Comparison of ENCODE assay signal across 7 mouse cellular contexts in the genomic region with DNA sequence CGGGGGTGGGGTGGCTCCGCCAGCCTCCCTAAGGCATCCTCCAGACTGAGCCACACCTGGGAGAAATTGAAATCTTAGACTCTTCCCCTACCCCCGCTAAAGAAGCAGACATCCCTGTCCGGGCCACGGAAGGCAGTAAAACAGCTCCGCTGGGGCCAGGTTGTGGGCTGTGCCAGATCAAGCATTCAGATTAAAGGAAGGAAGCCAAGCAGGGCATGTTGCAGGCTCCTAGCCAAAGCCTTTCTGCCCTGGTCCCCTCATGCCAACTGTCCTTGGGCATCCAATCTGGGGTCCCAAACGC. TPM values are rescaled to one million over a fixed set of nuclear protein-coding genes. Genes with fewer than 3 reads are reported as not detected.
DNase-seq lines count a peak whose midpoint lies in the region; ATAC-seq and TF ChIP-seq lines count a peak whose summit lies in the region.

No protein-coding gene starts in this region.

- 4% methylated on average over 7 of the region's 7 CpGs for WGBS in hindbrain, embryonic 14.5 days
- 4% methylated on average over 7 of the region's 7 CpGs for WGBS in liver, embryonic 12.5 days (ENCODE audit: insufficient replicate concordance)

- TF ChIP-seq RAD21 in MEL (IDR thresholded peaks at IDR 0.05; ENCODE audit: low read depth, low read length): no peak

- no peaks in the 10 kb centered on the region for H3K27me3 ChIP-seq in MEL (ENCODE audit: control insufficient read depth in 1 of 2, insufficient read depth in 2 of 2, low read length in 2 of 2)
- no peaks in the 10 kb centered on the region for H3K27me3 ChIP-seq in hindbrain, embryonic 14.5 days (ENCODE audit: control insufficient read depth, insufficient read depth, low read length)
- peaks cover 31% of the 10 kb centered on the region for H3K27me3 ChIP-seq in liver, embryonic 12.5 days (replicated peaks)

- no peak overlapping the region for H3K4me3 ChIP-seq in MEL (ENCODE audit: control insufficient read depth in 1 of 2, insufficient read depth in 1 of 2, low read depth in 2 of 2, low read length in 2 of 2)
- H3K4me3 ChIP-seq in hindbrain, embryonic 14.5 days (replicated peaks; ENCODE audit: low read length): no peak overlapping the region
- H3K4me3 ChIP-seq in liver, embryonic 12.5 days: 0 out of 2 replicates have a peak overlapping the region, but pooled peaks have one; percentile 2

- H3K36me3 ChIP-seq in MEL (ENCODE audit: control insufficient read depth in 1 of 2, insufficient read depth in 2 of 2, low read length in 2 of 2): peaks cover 1 to 9% of the 10 kb centered on the region in 2 experiments; a peak in 3 of 4 replicates
- H3K36me3 ChIP-seq in hindbrain, embryonic 14.5 days (replicated peaks; ENCODE audit: control insufficient read depth, insufficient read depth): peaks cover 30% of the 10 kb centered on the region
- H3K36me3 ChIP-seq in liver, embryonic 12.5 days: peaks cover 31% of the 10 kb centered on the region

- peak; percentile 9; the same call in 1 of the 2 replicates for ATAC-seq in hindbrain, embryonic 14.5 days (ENCODE audit: low FRiP score)
- no peak for ATAC-seq in liver, embryonic 12.5 days

- TF ChIP-seq POLR2A in MEL (IDR thresholded peaks at IDR 0.05; ENCODE audit: control insufficient read depth in 1 of 2, insufficient read depth in 1 of 2, low read depth in 1 of 2, low read length in 2 of 2, poor library complexity in 1 of 2): no peak

- H3K9ac ChIP-seq in MEL (ENCODE audit: control insufficient read depth, low read depth, low read length, poor library complexity, severe bottlenecking): no peak overlapping the region
- H3K9ac ChIP-seq in hindbrain, embryonic 14.5 days: peak overlapping the region; percentile 3; the same call in 1 of the 2 replicates
- no peak overlapping the region for H3K9ac ChIP-seq in liver, embryonic 12.5 days

- no peak for TF ChIP-seq CTCF in MEL (IDR thresholded peaks at IDR 0.05 in 2 of 3, conservative IDR thresholded peaks at IDR 0.05 in 1 of 3; ENCODE audit: control insufficient read depth in 1 of 3, insufficient read depth in 1 of 3, low read depth in 2 of 3, low read length in 3 of 3, poor library complexity in 1 of 3, severe bottlenecking in 1 of 3)

- H3K4me1 ChIP-seq in MEL (ENCODE audit: control insufficient read depth in 1 of 2, insufficient read depth in 2 of 2, low read length in 2 of 2): peaks cover 5 to 28% of the 10 kb centered on the region in 2 experiments; a peak in 3 of 4 replicates
- H3K4me1 ChIP-seq in hindbrain, embryonic 14.5 days (replicated peaks; ENCODE audit: control insufficient read depth, insufficient read depth, low read length): peaks cover 27% of the 10 kb centered on the region
- H3K4me1 ChIP-seq in liver, embryonic 12.5 days: peaks cover 40% of the 10 kb centered on the region

- H3K27ac ChIP-seq in MEL (ENCODE audit: control insufficient read depth, low read depth, low read length): no peak overlapping the region
- H3K27ac ChIP-seq in hindbrain, embryonic 14.5 days: peak overlapping the region; percentile 51
- H3K27ac ChIP-seq in liver, embryonic 12.5 days: no peak overlapping the region

- no peak for TF ChIP-seq EP300 in MEL (IDR thresholded peaks at IDR 0.05; ENCODE audit: low read depth in 1 of 2, low read length in 2 of 2)

- no peaks in the 10 kb centered on the region for H3K79me2 ChIP-seq in MEL (ENCODE audit: control insufficient read depth, insufficient read depth, low read length, poor library complexity)

- DNase-seq in MEL (ENCODE audit: low read depth, low spot score): no peak
- DNase-seq in cerebellum, postnatal 10 days: peak; percentile 81 to 86
- no peak for DNase-seq in hindbrain, embryonic 14.5 days (ENCODE audit: low spot score)
- DNase-seq in thymus, postnatal 14 days: peak; percentile 74
- no peak for DNase-seq in right cerebral cortex, postnatal 36 days (ENCODE audit: low spot score in 2 of 2)
- no peak for DNase-seq in right cerebral cortex, postnatal 10 days (ENCODE audit: low spot score in 2 of 2)

- no peaks in the 10 kb centered on the region for H3K9me3 ChIP-seq in MEL (replicated peaks; ENCODE audit: insufficient read depth, low read length)
- no peaks in the 10 kb centered on the region for H3K9me3 ChIP-seq in hindbrain, embryonic 14.5 days (ENCODE audit: control insufficient read depth, low read length)
- H3K9me3 ChIP-seq in liver, embryonic 12.5 days (replicated peaks): no peaks in the 10 kb centered on the region

- H3K4me2 ChIP-seq in hindbrain, embryonic 14.5 days (replicated peaks): peak overlapping the region; percentile 28
- peak overlapping the region; percentile 32 for H3K4me2 ChIP-seq in liver, embryonic 12.5 days

TF ChIP-seq in MEL, 35 proteins besides CTCF, POLR2A, EP300 and RAD21:
- TF ChIP-seq KAT2A (conservative IDR thresholded peaks at IDR 0.05; ENCODE audit: low read depth, low read length): no peak
- peak; percentile 27; the same call in 1 of the 2 replicates for TF ChIP-seq GATA1 (IDR thresholded peaks at IDR 0.05; ENCODE audit: low read depth, low read length)
- TF ChIP-seq POLR2AphosphoS5 (IDR thresholded peaks at IDR 0.05; ENCODE audit: borderline replicate concordance, low read depth, low read length): no peak
- TF ChIP-seq TAL1 (IDR thresholded peaks at IDR 0.05; ENCODE audit: low read length): no peak
- TF ChIP-seq MAX (IDR thresholded peaks at IDR 0.05; ENCODE audit: low read length): no peak
- no peak for TF ChIP-seq USF1 (IDR thresholded peaks at IDR 0.05; ENCODE audit: low read depth, low read length)
- no peak for TF ChIP-seq MEF2A (IDR thresholded peaks at IDR 0.05; ENCODE audit: extremely low read depth, insufficient replicate concordance, low read depth, low read length, poor library complexity, severe bottlenecking)

RNA-seq across cellular contexts. Expression of a gene that starts 25.9 kb away (rescaled TPM):
- not detected in 2 replicates for total RNA-seq in MEL (2012; rRNA removed)
- not detected for polyA plus RNA-seq in MEL (2012; ENCODE audit: insufficient read depth in 1 of 2, insufficient read length in 2 of 2, low read depth in 1 of 2, low replicate concordance in 2 of 2, missing spikeins in 1 of 2)
- polyA plus RNA-seq in hindbrain, embryonic 14.5 days (2014; fragmentation: Nextera tagmentation; extraction: Ambion mirVana): 17.5 and 17.7 TPM in 2 replicates
- 3.9 and 4.2 TPM in 2 replicates for polyA plus RNA-seq in liver, embryonic 12.5 days (2016; fragmentation: Nextera tagmentation; extraction: Ambion mirVana)

RNA-seq across cellular contexts. Expression of a gene that starts 34.7 kb away (rescaled TPM):
- 80.2 and 87.6 TPM in 2 replicates for total RNA-seq in MEL (2012; rRNA removed)
- polyA plus RNA-seq in MEL (2012; ENCODE audit: insufficient read depth in 1 of 2, insufficient read length in 2 of 2, low read depth in 1 of 2, low replicate concordance in 2 of 2, missing spikeins in 1 of 2): 100 to 1,000 TPM; 125 to 143 TPM
- 199 and 205 TPM in 2 replicates for polyA plus RNA-seq in hindbrain, embryonic 14.5 days (2014; fragmentation: Nextera tagmentation; extraction: Ambion mirVana)
- polyA plus RNA-seq in liver, embryonic 12.5 days (2016; fragmentation: Nextera tagmentation; extraction: Ambion mirVana): 84.3 and 88.6 TPM in 2 replicates

RNA-seq across cellular contexts. Expression of a gene that starts 56.6 kb away (rescaled TPM):
- total RNA-seq in MEL (2012; rRNA removed): 0.27 TPM in 1 of 2 replicates, not detected in the other
- 100 to 1,000 TPM in 1 of 2 experiments, not detected in 1; 326 TPM for polyA plus RNA-seq in MEL (2012; ENCODE audit: insufficient read depth in 1 of 2, insufficient read length in 2 of 2, low read depth in 1 of 2, low replicate concordance in 2 of 2, missing spikeins in 1 of 2)
- polyA plus RNA-seq in hindbrain, embryonic 14.5 days (2014; fragmentation: Nextera tagmentation; extraction: Ambion mirVana): 1.3 TPM in 2 replicates
- polyA plus RNA-seq in liver, embryonic 12.5 days (2016; fragmentation: Nextera tagmentation; extraction: Ambion mirVana): 1.9 and 2.4 TPM in 2 replicates

Comparison
In these comparisons a context has a peak if more than half of its experiments do, and no peak if none do; other contexts are left out.
1. DNase-seq: peak in cerebellum, postnatal 10 days (2 of 2) and thymus, postnatal 14 days (single experiment); none in MEL (single experiment), hindbrain, embryonic 14.5 days (single experiment), right cerebral cortex, postnatal 36 days (0 of 2) and right cerebral cortex, postnatal 10 days (0 of 2).